Mouse (Mus musculus) frontal cortex, postnatal 25 days (tissue): ENCODE measurements around the gene Cadm2.

ENCODE experiments used
- DNase-seq, 2 experiments: peaks; one replicate each; pipeline ENCODE4 v3.0.0; 2022; ENCODE audit warnings: low spot score in 2 of 2

Gene Cadm2

GRCm38 (mm10) chr16:67124811-67125210 lies 495.9 kb downstream of the Cadm2 start:
- DNase-seq: no peak

GRCm38 (mm10) chr16:67122532-67122931 lies 498.2 kb downstream of the Cadm2 start:
- DNase-seq: no peak

DNA sequence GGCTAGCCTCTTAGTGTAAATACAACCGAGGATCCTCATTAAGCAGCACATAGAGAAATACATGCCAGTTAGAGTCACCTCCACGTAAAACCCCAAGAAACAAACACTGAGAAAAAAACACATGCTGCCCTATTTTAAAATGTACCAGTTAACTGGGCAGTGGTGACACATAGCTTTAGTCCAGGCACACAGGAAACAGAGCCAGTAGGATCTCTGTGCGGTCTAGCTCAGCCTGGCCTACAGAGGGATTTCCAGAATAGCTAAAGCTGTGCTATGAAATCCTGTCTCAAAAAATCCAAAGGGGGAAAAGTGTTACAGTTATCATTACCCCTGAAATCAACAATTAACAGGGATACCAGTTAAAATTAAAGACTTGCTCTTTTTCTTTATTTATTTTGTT lies 498.9 kb downstream of the Cadm2 start:
- no peak for DNase-seq

- no peak for DNase-seq
Measured at GRCm38 (mm10) chr16:67106478-67107061, 514.1 kb downstream of the Cadm2 start.

GRCm38 (mm10) chr16:67096706-67097105 lies 524.0 kb downstream of the Cadm2 start:
- DNase-seq: no peak

DNA sequence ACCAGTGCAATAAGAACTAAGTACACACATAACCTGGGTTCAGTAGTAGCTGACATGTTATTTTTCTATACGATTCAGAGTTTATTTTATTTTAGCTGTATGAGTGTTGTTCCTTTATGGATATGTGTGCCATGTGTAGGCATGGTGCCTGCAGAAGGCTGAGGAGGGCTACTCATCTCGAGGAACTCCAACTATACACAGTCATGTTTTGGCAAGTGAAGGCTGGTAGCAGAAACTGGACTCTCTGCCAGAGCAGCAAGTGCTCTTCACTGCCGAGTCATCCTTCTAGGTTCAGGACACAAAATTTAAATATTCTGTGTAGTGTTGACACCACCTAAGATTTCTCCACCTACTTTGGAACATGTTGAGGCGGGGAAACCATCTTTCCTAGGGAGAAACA lies 524.8 kb downstream of the Cadm2 start:
- DNase-seq: no peak

- no peak for DNase-seq
Measured at GRCm38 (mm10) chr16:67089747-67090146, 531.0 kb downstream of the Cadm2 start.

- DNase-seq: no peak
Measured at GRCm38 (mm10) chr16:67079318-67079717, 541.4 kb downstream of the Cadm2 start.

GRCm38 (mm10) chr16:67076169-67076895 lies 544.4 kb downstream of the Cadm2 start:
- DNase-seq: no peak

GRCm38 (mm10) chr16:67068461-67068860 lies 552.2 kb downstream of the Cadm2 start:
- no peak for DNase-seq

DNA sequence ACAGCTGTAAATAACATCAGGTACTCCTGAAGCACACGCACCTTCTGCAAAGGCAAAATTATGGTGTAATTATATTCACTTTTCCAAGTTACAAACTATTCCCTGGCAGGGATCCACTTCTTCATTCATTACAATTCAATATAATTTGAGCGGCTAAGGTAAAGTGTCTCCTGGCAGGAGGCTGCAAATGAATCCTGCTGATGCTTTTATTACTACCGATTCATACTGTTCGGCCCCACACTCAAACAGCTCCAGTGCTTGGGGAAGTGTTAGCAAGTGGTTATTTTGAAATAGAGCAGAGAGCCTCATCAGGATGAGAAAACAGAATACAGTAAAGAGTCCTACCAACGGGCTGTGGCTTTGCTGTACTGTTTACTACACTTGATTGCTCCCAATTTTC lies 589.8 kb downstream of the Cadm2 start:
- DNase-seq: no peak

- DNase-seq: no peak
Measured at GRCm38 (mm10) chr16:67019856-67020255, 600.9 kb downstream of the Cadm2 start.

DNA sequence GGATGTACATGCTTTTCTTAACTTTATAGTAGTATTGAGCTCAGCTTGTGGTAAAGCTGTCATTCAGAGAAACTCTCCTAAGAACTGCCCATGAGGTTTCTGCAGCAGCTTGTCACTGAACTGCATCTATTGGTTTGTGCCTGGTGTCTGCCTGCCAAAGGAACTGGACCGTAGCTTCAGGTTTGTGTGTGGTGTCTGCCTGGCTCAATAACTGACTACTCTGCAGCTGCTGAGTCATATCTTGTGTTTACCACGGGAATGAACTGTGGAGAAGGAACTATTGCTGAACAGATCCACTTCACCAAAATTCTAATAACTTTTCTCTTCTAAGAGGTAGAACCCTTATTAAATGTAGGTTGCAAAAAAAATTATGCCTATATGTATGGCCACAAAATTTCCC lies 603.0 kb downstream of the Cadm2 start:
- DNase-seq: no peak

GRCm38 (mm10) chr16:67003161-67003560 lies 617.5 kb downstream of the Cadm2 start:
- DNase-seq: no peak

DNA sequence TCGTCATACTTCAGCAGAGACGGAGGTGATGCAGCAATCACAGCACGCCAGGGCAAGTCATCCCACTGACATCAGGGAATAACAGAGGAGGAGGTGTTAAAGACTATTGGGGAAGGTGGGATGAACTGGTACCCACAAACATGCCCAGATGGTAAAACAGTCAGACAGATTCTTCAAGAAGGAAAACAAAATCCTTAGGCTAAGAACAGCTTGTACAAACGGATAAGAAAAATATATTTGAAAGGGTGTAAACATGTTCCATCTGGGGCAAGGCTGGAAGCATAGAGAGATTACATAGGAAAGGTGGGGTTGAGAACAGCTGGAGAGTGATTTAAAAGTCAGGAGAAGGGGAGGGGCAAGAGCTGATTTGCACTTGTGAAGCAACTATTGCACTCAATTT lies 619.0 kb downstream of the Cadm2 start:
- no peak for DNase-seq

- DNase-seq: no peak
Measured at GRCm38 (mm10) chr16:66997461-66997860, 623.2 kb downstream of the Cadm2 start.

- no peak for DNase-seq
Measured at GRCm38 (mm10) chr16:66987741-66988140, 633.0 kb downstream of the Cadm2 start.

- no peak for DNase-seq
Measured at GRCm38 (mm10) chr16:66986879-66987278, 633.8 kb downstream of the Cadm2 start.

- no peak for DNase-seq
Measured at GRCm38 (mm10) chr16:66970912-66971311, 649.8 kb downstream of the Cadm2 start.

DNA sequence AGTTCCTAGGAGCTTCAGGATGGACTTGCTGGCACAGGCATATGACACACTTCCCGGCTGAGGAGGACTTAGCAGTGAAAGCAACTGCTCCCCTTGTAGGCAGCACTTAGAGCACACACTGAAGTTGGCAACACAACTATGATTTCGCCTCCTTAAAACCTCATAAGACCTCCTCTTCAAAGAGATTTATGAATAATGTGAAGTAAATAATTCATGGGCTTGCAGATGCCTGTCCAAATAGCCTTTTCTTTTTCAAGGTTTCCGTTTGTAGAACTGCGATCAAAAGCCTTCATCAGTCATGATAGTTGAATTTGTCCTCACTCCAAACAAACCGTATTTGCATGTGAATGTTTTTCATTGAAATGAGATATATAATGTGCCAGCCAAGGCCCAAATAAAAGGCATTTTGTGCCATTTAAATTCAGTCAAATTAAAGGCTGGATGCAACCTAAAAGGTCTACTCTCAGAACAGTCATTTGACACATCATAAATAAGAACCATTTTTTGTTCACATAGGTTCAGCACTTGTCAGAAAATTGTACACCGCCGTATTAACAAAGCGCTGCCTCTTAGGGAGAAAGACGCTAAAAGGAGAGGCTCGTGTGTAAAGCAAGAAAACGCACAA lies 651.1 kb downstream of the Cadm2 start:
- DNase-seq: no peak

GRCm38 (mm10) chr16:66968336-66968735 lies 652.4 kb downstream of the Cadm2 start:
- no peak for DNase-seq

DNA sequence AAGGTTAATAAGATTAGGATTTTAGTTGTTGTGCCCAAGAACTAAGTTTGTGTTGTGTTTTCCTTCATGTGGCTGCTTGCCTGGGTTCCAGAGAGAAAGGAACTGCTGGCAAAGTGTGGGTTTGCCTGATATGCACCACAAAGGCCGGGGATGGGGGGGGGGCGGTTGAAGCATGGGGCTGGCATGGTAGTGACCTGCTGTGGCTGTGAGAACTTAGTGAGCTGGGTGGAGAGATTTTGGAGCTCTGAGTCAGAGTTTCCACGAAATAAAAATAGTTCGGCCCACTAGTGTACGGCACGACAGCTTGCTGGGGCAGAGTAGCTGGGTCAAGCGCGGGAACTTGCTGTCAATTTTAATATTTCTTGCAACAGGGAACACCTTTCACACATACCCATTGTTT lies 653.0 kb downstream of the Cadm2 start:
- no peak for DNase-seq

DNA sequence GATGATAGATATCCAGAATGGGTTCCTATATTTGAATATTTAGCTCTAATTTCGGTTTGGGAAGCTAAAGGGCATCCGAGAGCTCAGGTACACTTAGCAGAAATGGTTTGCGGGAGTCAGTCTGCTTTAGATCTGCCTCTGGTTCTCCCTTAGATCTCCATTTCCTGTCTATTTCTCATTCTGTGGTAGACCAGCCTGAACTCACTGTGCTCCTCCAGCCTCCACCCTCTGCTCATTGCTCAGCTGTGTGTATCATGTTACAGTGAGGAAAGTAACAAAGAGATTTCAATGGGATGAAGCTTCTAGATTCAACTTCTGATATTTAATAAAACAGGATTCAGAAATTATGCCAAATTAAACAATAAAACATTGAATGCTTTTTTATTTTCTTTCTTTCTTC lies 661.6 kb downstream of the Cadm2 start:
- DNase-seq: no peak
